Mouse (Mus musculus) T-cell, adult 66 days (primary cell): ENCODE measurements around the gene Olfr141. TPM values are rescaled to one million over a fixed set of nuclear protein-coding genes. Genes with fewer than 3 reads are reported as not detected.

ENCODE experiments used
- total RNA-seq, 2 experiments: library from RNA; stranded (reverse); gene quantifications; 3 replicates in 1 of 2; 4 replicates in 1 of 2; pipeline ENCODE4 v1.2.4; 2023

Gene Olfr141
- total RNA-seq = not detected

DNA sequence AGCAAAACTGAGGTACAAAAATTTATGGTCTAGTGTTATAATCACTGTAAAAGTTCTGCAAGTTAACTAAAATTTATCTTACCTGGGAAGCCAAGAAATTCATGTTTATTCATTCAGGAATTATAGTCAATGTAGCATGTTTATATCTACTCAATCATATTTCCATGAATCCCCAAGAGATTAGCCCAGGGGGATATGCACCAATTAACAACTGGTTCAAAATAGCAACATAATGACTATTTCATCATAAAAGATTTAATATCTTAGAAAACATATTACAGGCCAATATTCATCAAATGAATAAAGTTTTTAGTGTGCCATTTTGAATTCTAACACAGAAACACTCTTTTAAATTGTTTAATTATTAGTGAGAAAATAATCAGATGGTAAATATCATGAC, at the start of gene Olfr141:
Gene Olfr141 (minus strand): TSS at position 101 of the 400 bp plus-strand sequence.

DNA sequence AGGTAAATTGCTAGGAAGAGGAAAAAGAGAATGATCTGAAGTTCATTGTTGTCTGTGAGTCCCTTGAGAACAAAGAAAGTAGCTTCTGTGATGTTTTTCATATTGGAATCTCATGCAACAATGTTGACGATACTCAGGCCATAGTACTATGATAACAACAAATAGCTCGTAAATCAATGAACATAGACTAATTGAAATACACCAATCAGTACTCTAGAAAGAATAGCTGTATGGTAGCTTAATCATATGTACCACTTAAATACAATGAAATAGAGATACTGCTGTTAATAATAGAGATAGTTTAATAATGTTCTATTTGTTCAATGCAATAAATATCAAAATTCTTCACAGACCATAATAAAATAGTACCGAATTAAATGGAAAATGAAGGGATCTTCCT, 41.8 kb upstream of the Olfr141 start, which contains the start of gene Olfr1095:
Gene Olfr1095 (minus strand): TSS at position 101 of the 400 bp plus-strand sequence.

DNA sequence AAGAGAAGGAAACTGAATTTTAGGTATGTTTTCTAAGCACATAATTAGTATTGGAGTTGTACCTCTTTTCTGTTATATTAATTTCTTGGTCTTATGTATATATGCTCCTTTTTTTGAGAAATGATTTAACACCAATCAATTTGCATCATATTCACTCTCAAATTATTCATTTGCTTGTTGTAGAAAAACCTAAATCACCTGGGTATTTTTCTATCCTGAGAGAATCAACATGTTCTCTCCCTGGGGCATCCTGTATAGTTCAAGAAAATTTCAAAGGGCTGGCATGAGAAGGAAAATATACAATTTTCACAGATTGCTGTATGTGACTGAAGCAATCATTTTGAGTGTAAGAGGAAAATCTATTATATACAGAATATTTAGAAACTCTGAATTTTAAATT, 14.5 kb upstream of the Olfr141 start, which contains the start of gene Olfr1094:
Gene Olfr1094 (plus strand): TSS at position 301 of the 400 bp plus-strand sequence.

DNA sequence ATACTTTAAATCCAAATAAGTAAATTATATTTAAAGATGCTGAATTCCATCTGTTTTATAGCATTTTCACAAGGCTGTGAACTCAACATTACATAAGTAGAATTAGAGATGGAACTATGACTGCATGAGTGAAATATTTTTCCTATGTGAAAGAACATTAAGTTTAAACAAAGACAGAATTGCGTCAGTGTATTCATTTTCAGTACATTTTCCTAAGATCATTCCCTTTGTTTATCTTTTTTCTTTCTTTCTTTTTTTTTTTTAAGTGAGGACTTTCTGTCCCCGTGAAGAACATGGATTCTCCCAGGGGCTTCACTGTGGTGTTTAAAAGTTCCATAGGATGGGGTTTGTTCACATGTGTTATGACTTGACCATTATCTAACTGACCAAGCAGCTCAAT, 27.6 kb downstream of the Olfr141 start, which contains the start of gene Olfr1093:
Gene Olfr1093 (plus strand): TSS at position 301 of the 400 bp plus-strand sequence.

DNA sequence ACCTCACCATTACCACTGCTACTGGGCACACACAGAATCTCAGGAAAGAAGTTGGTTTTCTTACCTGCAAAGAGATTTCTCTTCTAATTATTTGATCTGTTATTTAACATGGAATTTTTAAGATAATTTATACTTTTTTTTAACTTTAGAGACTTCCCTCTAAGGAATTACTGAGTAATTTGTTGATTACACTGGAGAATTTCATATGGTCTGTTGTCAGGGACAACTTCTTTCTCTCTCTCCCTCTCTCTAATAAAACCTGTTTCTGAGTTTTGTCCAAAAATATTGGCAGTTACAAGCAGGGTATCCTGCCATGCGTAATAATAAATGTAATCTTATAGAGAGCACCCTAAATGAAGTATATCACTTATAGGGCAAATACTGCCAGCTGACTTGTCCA, 50.9 kb downstream of the Olfr141 start, which contains the start of gene Olfr1090:
Gene Olfr1090 (minus strand): TSS at position 101 of the 400 bp plus-strand sequence.

Other genes with a start within 250 kb of the Olfr141 start
- gene Olfr1082, start 211.1 kb downstream of the Olfr141 start, total RNA-seq = not detected
- not detected for gene Olfr1084, start 170.3 kb downstream of the Olfr141 start, total RNA-seq
- not detected for gene Olfr1085, start 148.0 kb downstream of the Olfr141 start, total RNA-seq
- gene Olfr1086, start 129.9 kb downstream of the Olfr141 start, total RNA-seq = not detected
- not detected for gene Olfr1087, start 111.6 kb downstream of the Olfr141 start, total RNA-seq
- gene Olfr1089, start 76.3 kb downstream of the Olfr141 start, total RNA-seq = not detected
- not detected for gene Olfr1090, start 51.0 kb downstream of the Olfr141 start, total RNA-seq
- not detected for gene Olfr1093, start 27.5 kb downstream of the Olfr141 start, total RNA-seq
- not detected for gene Olfr1094, start 14.6 kb upstream of the Olfr141 start, total RNA-seq
- not detected for gene Olfr1095, start 41.7 kb upstream of the Olfr141 start, total RNA-seq
- not detected for gene Gm13723, start 64.8 kb upstream of the Olfr141 start, total RNA-seq
- not detected for gene Olfr1097, start 82.2 kb upstream of the Olfr141 start, total RNA-seq
- gene Olfr1098, start 114.5 kb upstream of the Olfr141 start, total RNA-seq = not detected
- not detected for gene Olfr1099, start 150.7 kb upstream of the Olfr141 start, total RNA-seq
- gene Olfr1100, start 169.9 kb upstream of the Olfr141 start, total RNA-seq = not detected
- gene Olfr1101, start 181.2 kb upstream of the Olfr141 start, total RNA-seq = not detected
- gene Olfr1102, start 188.4 kb upstream of the Olfr141 start, total RNA-seq = not detected
- not detected for gene Olfr1104, start 217.1 kb upstream of the Olfr141 start, total RNA-seq
- not detected for gene Olfr1105, start 226.5 kb upstream of the Olfr141 start, total RNA-seq
- gene Olfr1106, start 242.3 kb upstream of the Olfr141 start, total RNA-seq = not detected